Mouse (Mus musculus) MEL (cell line): Measurements from ENCODE around the gene Dnaja4.

Experiments used
- CTCF ChIP-seq, 3 experiments: IDR thresholded peaks in 2 of 3; conservative IDR thresholded peaks in 1 of 3; 2 replicates each; pipeline ENCODE4 v1.5.1; 2011 to 2012; ENCODE audit warnings: low read length in 3 of 3, low read depth in 2 of 3, mild to moderate bottlenecking in 2 of 3, improper control_type of control experiment in 1 of 3, inconsistent platforms in 1 of 3, mixed read lengths in 1 of 3, moderate library complexity in 1 of 3; ENCODE audit not compliant: control insufficient read depth in 1 of 3, insufficient read depth in 1 of 3, poor library complexity in 1 of 3, severe bottlenecking in 1 of 3
- E2F4 ChIP-seq: IDR thresholded peaks from 2 replicates; pipeline ENCODE4 v1.6.1; 2011; ENCODE audit warnings: low read depth, low read length, improper control_type of control experiment, borderline replicate concordance
- EP300 ChIP-seq, 2 experiments: IDR thresholded peaks; 2 replicates each; pipeline ENCODE4 v1.6.1; 2011; ENCODE audit warnings: improper control_type of control experiment in 2 of 2, low read length in 2 of 2, low read depth in 1 of 2, mild to moderate bottlenecking in 1 of 2
- MYB ChIP-seq: IDR thresholded peaks from 2 replicates; pipeline ENCODE4 v1.6.1; 2011; ENCODE audit warnings: mild to moderate bottlenecking, low read depth, low read length, improper control_type of control experiment
- NRF1 ChIP-seq: IDR thresholded peaks from 2 replicates; pipeline ENCODE4 v1.6.1; 2014; ENCODE audit warnings: low read depth, mild to moderate bottlenecking, inconsistent platforms, low read length, improper control_type of control experiment, moderate library complexity; ENCODE audit not compliant: poor library complexity, insufficient read depth, severe bottlenecking
- POLR2A ChIP-seq, 2 experiments: IDR thresholded peaks; 2 replicates each; pipeline ENCODE4 v1.6.1; 2011 to 2012; ENCODE audit warnings: low read length in 2 of 2, mild to moderate bottlenecking in 2 of 2, control low read depth in 1 of 2, improper control_type of control experiment in 1 of 2, low read depth in 1 of 2, moderate library complexity in 1 of 2; ENCODE audit not compliant: control insufficient read depth in 1 of 2, insufficient read depth in 1 of 2, poor library complexity in 1 of 2
- RCOR1 ChIP-seq: IDR thresholded peaks from 2 replicates; pipeline ENCODE4 v1.6.1; 2012; ENCODE audit warnings: low read depth, mild to moderate bottlenecking, inconsistent platforms, low read length, improper control_type of control experiment
- USF1 ChIP-seq: IDR thresholded peaks from 2 replicates; pipeline ENCODE4 v1.6.1; 2014; ENCODE audit warnings: low read depth, mild to moderate bottlenecking, inconsistent platforms, low read length, improper control_type of control experiment, moderate library complexity
- ZNF384 ChIP-seq: IDR thresholded peaks from 2 replicates; pipeline ENCODE4 v1.6.1; 2012; ENCODE audit warnings: low read depth, mild to moderate bottlenecking, inconsistent platforms, low read length, improper control_type of control experiment

GRCm38 (mm10) chr9:54676531-54676986 lies 22.1 kb upstream of the Dnaja4 start:
- peak; percentile 64 to 90 (median 66) for TF ChIP-seq CTCF (IDR thresholded peaks at IDR 0.05 in 2 of 3, conservative IDR thresholded peaks at IDR 0.05 in 1 of 3; ENCODE audit: control insufficient read depth in 1 of 3, insufficient read depth in 1 of 3, low read depth in 2 of 3, low read length in 3 of 3, poor library complexity in 1 of 3, severe bottlenecking in 1 of 3)
- no peak for TF ChIP-seq RCOR1
- no peak for TF ChIP-seq ZNF384
- no peak for TF ChIP-seq USF1
- TF ChIP-seq EP300 (IDR thresholded peaks at IDR 0.05; ENCODE audit: low read depth in 1 of 2, low read length in 2 of 2) = no peak
- TF ChIP-seq POLR2A (IDR thresholded peaks at IDR 0.05; ENCODE audit: control insufficient read depth in 1 of 2, insufficient read depth in 1 of 2, low read depth in 1 of 2, low read length in 2 of 2, poor library complexity in 1 of 2) = no peak
- no peak for TF ChIP-seq E2F4
- TF ChIP-seq MYB = no peak
- no peak for TF ChIP-seq NRF1
